Mouse (Mus musculus) erythroblast, adult 5-6 weeks (primary cell): ENCODE data around the gene Mbl1. TPM values are rescaled to one million over a fixed set of nuclear protein-coding genes. Genes with fewer than 3 reads are reported as not detected.

Experiments used
- ATAC-seq: replicated peaks from 2 replicates; pipeline ENCODE4 v1.8.0; 2016; ENCODE audit warnings: moderate number of reproducible peaks, mild to moderate bottlenecking, moderate TSS enrichment, inconsistent platforms; ENCODE audit not compliant: poor library complexity, low FRiP score, severe bottlenecking
- total RNA-seq, 2 experiments: library from RNA; stranded (forward) in 1 of 2; stranded (reverse) in 1 of 2; fragments of 150-400 nt in 1 of 2; fragments of 200-764, 138-1000 nt in 1 of 2; gene quantifications; 2 replicates each; pipeline versions ENCODE4 v1.2.3 to v1.2.4; 2015 to 2017; ENCODE audit warnings: low replicate concordance in 2 of 2

Gene Mbl1
- total RNA-seq, 2 experiments from 2014 or later, result not detected

DNA sequence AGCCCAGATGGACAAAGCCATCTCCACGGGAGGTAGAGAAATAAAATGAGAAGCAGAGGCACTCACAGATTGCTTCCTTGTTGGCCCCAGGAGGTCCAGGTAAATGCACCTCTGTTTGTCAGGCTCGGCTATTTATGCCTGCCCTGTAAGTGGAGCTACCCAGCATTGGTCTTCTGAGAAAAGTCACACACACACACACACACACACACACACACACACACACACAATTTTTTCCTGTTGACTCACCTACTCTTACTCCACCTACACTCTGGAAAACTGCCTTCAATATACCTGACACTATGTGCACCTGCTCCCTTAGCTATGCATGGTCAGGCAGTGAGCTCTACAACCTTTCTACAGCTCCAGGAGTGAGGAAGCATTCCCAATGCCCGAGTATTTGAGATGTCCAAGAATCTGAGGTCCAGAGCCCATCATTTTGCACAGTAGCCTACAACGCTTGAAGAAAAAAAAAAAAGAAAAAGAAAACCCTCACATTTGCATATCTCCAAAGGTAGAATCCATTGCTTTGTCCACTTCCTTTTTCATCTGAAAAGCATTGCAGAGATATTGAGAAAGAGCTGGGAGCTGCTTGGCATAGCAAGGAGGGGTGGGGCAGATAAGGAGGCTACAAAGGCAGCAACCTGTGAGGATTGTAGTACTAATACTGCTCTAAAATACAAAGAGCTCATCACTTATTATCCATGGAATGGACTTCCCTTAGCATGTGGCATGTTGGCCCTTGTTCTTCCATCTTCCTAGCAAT, 34.0 kb downstream of the Mbl1 start, which contains the start of gene Sftpd:
Gene Sftpd, minus strand, starts transcription at position 91 of the 763 bp plus-strand sequence.
- no peak for ATAC-seq

DNA sequence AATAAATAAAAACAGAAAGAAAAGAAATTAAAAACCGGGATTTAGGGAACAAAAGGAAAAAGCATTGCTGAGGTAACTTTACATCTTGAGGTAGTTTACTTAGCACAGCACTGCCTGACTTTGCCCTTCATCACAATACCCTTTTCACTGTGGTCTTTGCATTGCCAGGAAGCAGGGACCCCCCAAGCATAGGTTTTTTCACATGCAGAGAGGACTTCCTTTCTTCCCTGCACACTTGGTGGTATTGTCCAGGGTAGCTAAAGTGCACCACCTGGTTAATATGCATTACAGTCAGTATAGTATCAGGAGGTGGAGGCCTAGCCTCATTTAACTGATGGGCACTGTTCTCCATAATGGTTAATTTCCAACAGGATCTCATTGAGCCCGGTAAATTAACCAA, 38.2 kb downstream of the Mbl1 start:
- no peak for ATAC-seq

DNA sequence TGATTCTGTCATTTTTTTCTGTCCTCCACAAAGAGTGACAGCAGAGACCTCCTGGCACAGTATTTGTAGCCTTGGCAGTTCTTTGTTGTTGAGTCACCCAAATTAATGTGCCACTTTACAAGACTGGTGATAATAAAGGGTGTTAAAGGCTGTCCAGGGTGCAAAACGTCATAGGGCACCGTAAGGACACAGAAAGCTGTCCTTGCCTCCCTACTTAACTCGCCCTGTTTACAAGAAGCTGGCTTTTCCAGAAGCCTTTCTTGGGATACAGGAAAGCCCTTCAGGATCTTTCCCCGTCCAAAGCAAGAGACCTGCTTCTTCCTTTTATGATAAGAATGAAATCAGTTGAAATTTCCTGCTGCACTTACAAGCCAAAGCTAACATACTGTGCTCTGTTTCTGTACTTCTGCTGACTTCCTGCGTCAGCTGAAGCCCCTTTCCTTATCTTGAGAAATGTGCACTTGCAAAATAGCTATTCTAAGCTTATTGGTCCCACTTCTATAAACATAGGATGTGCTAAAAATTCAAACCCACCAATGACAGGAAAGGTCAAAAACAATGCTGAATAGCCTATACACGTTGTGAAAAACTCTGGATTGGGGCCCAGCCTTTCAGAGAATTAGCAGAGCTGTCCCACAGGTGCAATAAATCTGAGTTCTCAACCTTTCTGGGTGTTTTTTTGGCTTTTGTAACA, 46.9 kb downstream of the Mbl1 start:
- ATAC-seq, result no peak

Other genes with a start within 250 kb of the Mbl1 start
- gene Tspan14, start 184.7 kb upstream of the Mbl1 start, total RNA-seq (2015; ENCODE audit: low replicate concordance), result 4.0 and 7.3 TPM in 2 replicates
- 8.2 and 9.4 TPM in 2 replicates for gene Tspan14, start 184.7 kb upstream of the Mbl1 start, total RNA-seq (2017; ENCODE audit: low replicate concordance)
- gene Fam213a, start 137.7 kb upstream of the Mbl1 start, total RNA-seq (2015; ENCODE audit: low replicate concordance), result 1,227 and 1,297 TPM in 2 replicates
- 2,096 and 2,327 TPM in 2 replicates for gene Fam213a, start 137.7 kb upstream of the Mbl1 start, total RNA-seq (2017; ENCODE audit: low replicate concordance)
- gene Dydc2, start 82.2 kb upstream of the Mbl1 start, total RNA-seq (2015; ENCODE audit: low replicate concordance), result not detected in 2 replicates
- gene Dydc2, start 82.2 kb upstream of the Mbl1 start, total RNA-seq (2017; ENCODE audit: low replicate concordance), result not detected in 2 replicates
- not detected in 2 replicates for gene Dydc1, start 78.5 kb upstream of the Mbl1 start, total RNA-seq (2015; ENCODE audit: low replicate concordance)
- gene Dydc1, start 78.5 kb upstream of the Mbl1 start, total RNA-seq (2017; ENCODE audit: low replicate concordance), result not detected in 2 replicates
- gene Mat1a, start 46.4 kb upstream of the Mbl1 start, total RNA-seq (2015; ENCODE audit: low replicate concordance), result not detected in 2 replicates
- 0.42 TPM in 1 of 2 replicates, not detected in the other for gene Mat1a, start 46.4 kb upstream of the Mbl1 start, total RNA-seq (2017; ENCODE audit: low replicate concordance)
- gene Sftpa1, start 19.7 kb upstream of the Mbl1 start, total RNA-seq (2015; ENCODE audit: low replicate concordance), result not detected in 2 replicates
- gene Sftpa1, start 19.7 kb upstream of the Mbl1 start, total RNA-seq (2017; ENCODE audit: low replicate concordance), result not detected in 2 replicates
- not detected in 2 replicates for gene Sftpd, start 33.7 kb downstream of the Mbl1 start, total RNA-seq (2015; ENCODE audit: low replicate concordance)
- gene Sftpd, start 33.7 kb downstream of the Mbl1 start, total RNA-seq (2017; ENCODE audit: low replicate concordance), result not detected in 2 replicates
- not detected in 2 replicates for gene Gm2832, start 127.3 kb downstream of the Mbl1 start, total RNA-seq (2015; ENCODE audit: low replicate concordance)
- gene Gm2832, start 127.3 kb downstream of the Mbl1 start, total RNA-seq (2017; ENCODE audit: low replicate concordance), result not detected in 2 replicates
- gene Gm5798, start 197.2 kb downstream of the Mbl1 start, total RNA-seq (2015; ENCODE audit: low replicate concordance), result not detected in 2 replicates
- gene Gm5798, start 197.2 kb downstream of the Mbl1 start, total RNA-seq (2017; ENCODE audit: low replicate concordance), result not detected in 2 replicates
- gene Gm7945, start 234.9 kb downstream of the Mbl1 start, total RNA-seq (2015; ENCODE audit: low replicate concordance), result not detected in 2 replicates
- not detected in 2 replicates for gene Gm7945, start 234.9 kb downstream of the Mbl1 start, total RNA-seq (2017; ENCODE audit: low replicate concordance)